Mouse (Mus musculus) lung, postnatal 0 days (tissue): ENCODE measurements around the gene Trib2.

ENCODE experiments used
- CTCF ChIP-seq: IDR thresholded peaks from 2 replicates; pipeline ENCODE4 v1.5.1; 2016; ENCODE audit warnings: antibody characterized with exemption, mild to moderate bottlenecking
- EP300 ChIP-seq: IDR thresholded peaks from 2 replicates; pipeline ENCODE4 v1.6.1; 2016; ENCODE audit warnings: antibody characterized with exemption, mild to moderate bottlenecking, control low read depth

GRCm38 (mm10) chr12:15850441-15850895 lies 33.7 kb upstream of the Trib2 start:
- TF ChIP-seq EP300, result peak; percentile 78
- no peak for TF ChIP-seq CTCF
